Mouse (Mus musculus): ENCODE measurements around the gene Rhbdd1. TPM values are rescaled to one million over a fixed set of nuclear protein-coding genes. Genes with fewer than 3 reads are reported as not detected.
A peak's percentile ranks its signal among the peaks of the same experiment; 100 is the strongest.

Rhbdd1 gene
- polyA plus RNA-seq, 2 experiments: 7.0 to 8.7 TPM

- Histone ChIP-seq H3K4me2 (replicated peaks; ENCODE audit: low read depth, low read length, severe bottlenecking) (no peak overlapping the region), H3K4me1 (ENCODE audit: control insufficient read depth, insufficient read depth, low read length) (no peaks in the 10 kb centered on the region), H3K9me3 (ENCODE audit: control insufficient read depth, low read length) (no peaks in the 10 kb centered on the region), H3K27ac (replicated peaks; ENCODE audit: low read depth, low read length) (no peak overlapping the region), H3K36me3 (ENCODE audit: control insufficient read depth, insufficient read depth, low read length) (no peaks in the 10 kb centered on the region), H3K27me3 (ENCODE audit: control insufficient read depth, insufficient read depth, low read length) (no peaks in the 10 kb centered on the region), H3K9ac (ENCODE audit: low read depth, low read length, severe bottlenecking) (no peak overlapping the region), H3K4me3 (replicated peaks; ENCODE audit: low read length) (no peak overlapping the region)
- no peak for TF ChIP-seq POLR2A (IDR thresholded peaks at IDR 0.05; ENCODE audit: borderline replicate concordance, extremely low read depth, insufficient read depth, insufficient read length)
- WGBS: 24% methylated on average over 3 of the region's 3 CpGs
- no peak for DNase-seq (ENCODE audit: low spot score)
- ATAC-seq (ENCODE audit: low FRiP score, low read depth): no peak
Observed at GRCm38 (mm10) chr1:82304483-82304882, 11.8 kb upstream of the Rhbdd1 start.

GRCm38 (mm10) chr1:82316746-82317126, 484 bp downstream of the Rhbdd1 start:
- peak overlapping the region; percentile 58 for H3K4me2 ChIP-seq (replicated peaks; ENCODE audit: low read depth, low read length, severe bottlenecking)
- no peak for TF ChIP-seq POLR2A (IDR thresholded peaks at IDR 0.05; ENCODE audit: borderline replicate concordance, extremely low read depth, insufficient read depth, insufficient read length)
- peak; percentile 19 for ATAC-seq (ENCODE audit: low FRiP score, low read depth)
- peak overlapping the region; percentile 94 for H3K9ac ChIP-seq (ENCODE audit: low read depth, low read length, severe bottlenecking)
- H3K4me3 ChIP-seq (replicated peaks; ENCODE audit: low read length): peak overlapping the region; percentile 93
- H3K27me3 ChIP-seq (ENCODE audit: control insufficient read depth, insufficient read depth, low read length): no peaks in the 10 kb centered on the region
- H3K9me3 ChIP-seq (ENCODE audit: control insufficient read depth, low read length): no peaks in the 10 kb centered on the region
- peaks cover 8% of the 10 kb centered on the region; the same call in 1 of the 2 replicates for H3K4me1 ChIP-seq (ENCODE audit: control insufficient read depth, insufficient read depth, low read length)
- 0% methylated on average over 20 of the region's 26 CpGs for WGBS
- no peak for DNase-seq (ENCODE audit: low spot score)
- no peaks in the 10 kb centered on the region for H3K36me3 ChIP-seq (ENCODE audit: control insufficient read depth, insufficient read depth, low read length)
- H3K27ac ChIP-seq (replicated peaks; ENCODE audit: low read depth, low read length): peak overlapping the region; percentile 97

- H3K9ac ChIP-seq (ENCODE audit: low read depth, low read length, severe bottlenecking): no peak overlapping the region
- H3K4me2 ChIP-seq (replicated peaks; ENCODE audit: low read depth, low read length, severe bottlenecking): no peak overlapping the region
- 53% methylated on average over 6 of the region's 6 CpGs for WGBS
- peaks cover 11% of the 10 kb centered on the region; the same call in 1 of the 2 replicates for H3K4me1 ChIP-seq (ENCODE audit: control insufficient read depth, insufficient read depth, low read length)
- no peaks in the 10 kb centered on the region for H3K9me3 ChIP-seq (ENCODE audit: control insufficient read depth, low read length)
- no peak overlapping the region for H3K27ac ChIP-seq (replicated peaks; ENCODE audit: low read depth, low read length)
- no peaks in the 10 kb centered on the region for H3K27me3 ChIP-seq (ENCODE audit: control insufficient read depth, insufficient read depth, low read length)
- DNase-seq (ENCODE audit: low spot score) (peak; percentile 38), ATAC-seq (ENCODE audit: low FRiP score, low read depth) (no peak; the same call in 1 of the 2 replicates)
- no peak for TF ChIP-seq POLR2A (IDR thresholded peaks at IDR 0.05; ENCODE audit: borderline replicate concordance, extremely low read depth, insufficient read depth, insufficient read length)
- no peaks in the 10 kb centered on the region for H3K36me3 ChIP-seq (ENCODE audit: control insufficient read depth, insufficient read depth, low read length)
- no peak overlapping the region for H3K4me3 ChIP-seq (replicated peaks; ENCODE audit: low read length)
Observed at GRCm38 (mm10) chr1:82320456-82320855, 4.2 kb downstream of the Rhbdd1 start.

GRCm38 (mm10) chr1:82320864-82321263, 4.6 kb downstream of the Rhbdd1 start:
- WGBS: 82% methylated on average over 10 of the region's 10 CpGs
- no peaks in the 10 kb centered on the region for H3K27me3 ChIP-seq (ENCODE audit: control insufficient read depth, insufficient read depth, low read length)
- H3K4me1 ChIP-seq (ENCODE audit: control insufficient read depth, insufficient read depth, low read length): peaks cover 11% of the 10 kb centered on the region; the same call in 1 of the 2 replicates
- H3K9ac ChIP-seq (ENCODE audit: low read depth, low read length, severe bottlenecking): no peak overlapping the region
- ATAC-seq (ENCODE audit: low FRiP score, low read depth): 0 out of 2 replicates have a peak, but pooled peaks have one; percentile 6
- no peak overlapping the region for H3K27ac ChIP-seq (replicated peaks; ENCODE audit: low read depth, low read length)
- no peak overlapping the region for H3K4me2 ChIP-seq (replicated peaks; ENCODE audit: low read depth, low read length, severe bottlenecking)
- H3K36me3 ChIP-seq (ENCODE audit: control insufficient read depth, insufficient read depth, low read length): no peaks in the 10 kb centered on the region
- H3K9me3 ChIP-seq (ENCODE audit: control insufficient read depth, low read length): no peaks in the 10 kb centered on the region
- H3K4me3 ChIP-seq (replicated peaks; ENCODE audit: low read length): no peak overlapping the region
- no peak for TF ChIP-seq POLR2A (IDR thresholded peaks at IDR 0.05; ENCODE audit: borderline replicate concordance, extremely low read depth, insufficient read depth, insufficient read length)
- no peak for DNase-seq (ENCODE audit: low spot score)

- H3K9me3 ChIP-seq (ENCODE audit: control insufficient read depth, low read length): no peaks in the 10 kb centered on the region
- DNase-seq (ENCODE audit: low spot score) (no peak), ATAC-seq (ENCODE audit: low FRiP score, low read depth) (no peak)
- 79% methylated on average over 1 of the region's 1 CpGs for WGBS
- H3K4me3 ChIP-seq (replicated peaks; ENCODE audit: low read length): no peak overlapping the region
- H3K9ac ChIP-seq (ENCODE audit: low read depth, low read length, severe bottlenecking): no peak overlapping the region
- H3K4me1 ChIP-seq (ENCODE audit: control insufficient read depth, insufficient read depth, low read length): peaks cover 11% of the 10 kb centered on the region; the same call in 1 of the 2 replicates
- H3K27ac ChIP-seq (replicated peaks; ENCODE audit: low read depth, low read length): no peak overlapping the region
- no peak overlapping the region for H3K4me2 ChIP-seq (replicated peaks; ENCODE audit: low read depth, low read length, severe bottlenecking)
- TF ChIP-seq POLR2A (IDR thresholded peaks at IDR 0.05; ENCODE audit: borderline replicate concordance, extremely low read depth, insufficient read depth, insufficient read length): no peak
- no peaks in the 10 kb centered on the region for H3K36me3 ChIP-seq (ENCODE audit: control insufficient read depth, insufficient read depth, low read length)
- H3K27me3 ChIP-seq (ENCODE audit: control insufficient read depth, insufficient read depth, low read length): no peaks in the 10 kb centered on the region
Observed at GRCm38 (mm10) chr1:82321441-82321840, 5.2 kb downstream of the Rhbdd1 start.

Data from limb, embryonic 14.5 days (tissue).